Mouse (Mus musculus): ENCODE results near the gene Stxbp1. TPM values are rescaled to one million over a fixed set of nuclear protein-coding genes. Genes with fewer than 3 reads are reported as not detected.

Stxbp1 gene
- polyA plus RNA-seq, 1 experiment: 22.0 TPM

DNA sequence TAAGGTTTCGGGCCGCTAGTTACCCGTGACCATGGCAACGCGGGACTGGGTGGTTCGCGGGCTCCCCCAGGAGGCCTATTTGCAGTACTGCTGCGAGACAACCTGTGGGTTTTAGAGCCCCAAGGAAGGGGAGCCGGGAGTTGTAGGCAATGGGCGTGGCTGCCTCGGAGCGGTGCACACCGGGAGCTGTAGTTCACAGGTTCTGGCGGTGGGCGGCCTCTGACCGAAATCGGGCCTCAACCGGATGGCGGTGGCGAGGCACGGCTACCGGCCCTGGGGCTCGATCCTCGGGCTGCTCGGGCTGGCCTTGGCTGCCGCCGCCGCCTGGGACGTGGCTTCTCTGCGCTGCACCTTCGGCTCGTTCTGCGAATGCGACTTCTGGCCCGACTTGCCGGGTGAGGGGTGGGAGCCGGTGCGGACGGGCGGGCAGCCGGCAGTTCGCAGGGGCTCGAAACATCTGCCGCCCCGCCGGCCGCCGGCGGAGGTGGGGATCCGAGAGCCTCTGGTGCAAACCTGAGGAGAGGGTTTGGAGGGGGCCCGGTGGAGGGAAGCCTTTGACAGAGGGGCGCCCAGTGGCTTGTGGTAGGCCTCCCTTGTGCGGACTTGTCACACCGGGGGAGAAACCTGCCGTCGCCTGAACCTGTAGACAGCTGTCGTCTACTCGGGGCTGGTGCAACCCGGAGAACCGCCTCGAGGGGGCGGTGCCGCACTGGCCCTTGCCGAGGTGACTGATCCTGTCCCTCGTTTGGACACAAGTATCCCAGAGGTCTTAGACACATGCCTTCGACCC lies 89.8 kb downstream of the Stxbp1 start, which contains the start of gene Tor2a:
Gene Tor2a, plus strand, starts transcription at position 179 of the 790 bp plus-strand sequence.
- H3K9me3 ChIP-seq (replicated peaks; ENCODE audit: control insufficient read depth, insufficient read depth, low read length, poor library complexity, severe bottlenecking): no peaks in the 10 kb centered on the region
- H3K9ac ChIP-seq (ENCODE audit: low read depth, poor library complexity, severe bottlenecking): peak within 1 kb of the TSS; percentile 74
- no peaks in the 10 kb centered on the region for H3K36me3 ChIP-seq (ENCODE audit: control insufficient read depth, insufficient read depth, low read length, poor library complexity, severe bottlenecking)
- peak within 1 kb of the TSS; percentile 67 for H3K4me3 ChIP-seq (ENCODE audit: low read depth, low read length)
- H3K27ac ChIP-seq (ENCODE audit: insufficient read depth, low read length): no peak within 1 kb of the TSS
- no peak for TF ChIP-seq POLR2A (IDR thresholded peaks at IDR 0.05; ENCODE audit: insufficient read depth, low read length)
- TF ChIP-seq EP300 (IDR thresholded peaks at IDR 0.05; ENCODE audit: insufficient read depth, low read depth, low read length): 0 out of 2 replicates have a peak, but pooled peaks have one; percentile 30
- peak; percentile 88 for TF ChIP-seq CTCF (IDR thresholded peaks at IDR 0.05; ENCODE audit: low read depth, low read length)
- H3K27me3 ChIP-seq (ENCODE audit: control insufficient read depth, insufficient read depth, low read length, poor library complexity, severe bottlenecking): no peaks in the 10 kb centered on the region
- H3K4me1 ChIP-seq (ENCODE audit: control insufficient read depth, insufficient read depth, low read length): peaks cover 3% of the 10 kb centered on the region

DNA sequence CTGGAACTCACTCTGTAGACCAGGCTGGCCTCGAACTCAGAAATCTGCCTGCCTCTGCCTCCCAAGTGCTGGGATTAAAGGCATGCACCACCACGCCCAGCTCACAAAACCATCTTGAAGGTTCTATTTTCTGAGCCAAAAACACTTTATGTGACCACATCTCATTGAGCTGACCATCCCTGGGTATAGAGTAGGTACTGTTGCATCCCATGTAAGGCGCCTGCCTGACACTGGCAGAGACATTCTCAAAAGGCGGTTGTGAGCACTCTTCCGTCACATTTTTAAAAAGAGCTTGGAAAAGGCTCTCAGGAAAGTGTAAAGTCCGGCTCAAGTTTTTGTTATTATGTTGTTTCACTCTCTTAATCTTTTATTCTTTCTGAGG lies 90.4 kb downstream of the Stxbp1 start:
- Histone ChIP-seq H3K36me3 (ENCODE audit: control insufficient read depth, insufficient read depth, low read length, poor library complexity, severe bottlenecking) (no peaks in the 10 kb centered on the region), H3K27me3 (ENCODE audit: control insufficient read depth, insufficient read depth, low read length, poor library complexity, severe bottlenecking) (no peaks in the 10 kb centered on the region), H3K9me3 (replicated peaks; ENCODE audit: control insufficient read depth, insufficient read depth, low read length, poor library complexity, severe bottlenecking) (no peaks in the 10 kb centered on the region), H3K9ac (ENCODE audit: low read depth, poor library complexity, severe bottlenecking) (no peak overlapping the region), H3K27ac (ENCODE audit: insufficient read depth, low read length) (no peak overlapping the region), H3K4me3 (ENCODE audit: low read depth, low read length) (no peak overlapping the region), H3K4me1 (ENCODE audit: control insufficient read depth, insufficient read depth, low read length) (peaks cover 3% of the 10 kb centered on the region)
- TF ChIP-seq EP300 (IDR thresholded peaks at IDR 0.05; ENCODE audit: insufficient read depth, low read depth, low read length) (no peak), CTCF (IDR thresholded peaks at IDR 0.05; ENCODE audit: low read depth, low read length) (no peak), POLR2A (IDR thresholded peaks at IDR 0.05; ENCODE audit: insufficient read depth, low read length) (no peak)

DNA sequence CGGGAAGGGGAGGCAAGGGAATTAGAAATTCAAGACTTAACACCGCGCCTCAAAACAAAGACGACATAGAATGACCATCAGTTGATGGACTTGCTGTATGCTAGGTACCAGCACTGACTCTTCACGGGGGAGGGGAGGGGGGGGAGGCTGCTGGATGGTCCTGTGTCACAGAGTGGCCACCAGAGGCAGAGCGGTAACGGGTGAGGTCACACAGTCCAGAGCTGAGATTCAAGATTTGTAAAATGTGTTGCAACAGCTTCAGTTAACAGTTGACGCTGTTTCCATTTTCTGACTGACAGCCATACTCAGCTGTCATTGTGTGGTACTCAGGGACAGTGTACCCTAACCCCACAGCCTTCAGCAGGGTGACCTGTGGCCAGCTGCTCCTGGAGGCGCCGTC lies 94.9 kb downstream of the Stxbp1 start:
- no peaks in the 10 kb centered on the region for H3K27me3 ChIP-seq (ENCODE audit: control insufficient read depth, insufficient read depth, low read length, poor library complexity, severe bottlenecking)
- no peaks in the 10 kb centered on the region for H3K4me1 ChIP-seq (ENCODE audit: control insufficient read depth, insufficient read depth, low read length)
- TF ChIP-seq POLR2A (IDR thresholded peaks at IDR 0.05; ENCODE audit: insufficient read depth, low read length): no peak
- no peak for TF ChIP-seq EP300 (IDR thresholded peaks at IDR 0.05; ENCODE audit: insufficient read depth, low read depth, low read length)
- TF ChIP-seq CTCF (IDR thresholded peaks at IDR 0.05; ENCODE audit: low read depth, low read length): no peak
- H3K27ac ChIP-seq (ENCODE audit: insufficient read depth, low read length): no peak overlapping the region
- H3K9ac ChIP-seq (ENCODE audit: low read depth, poor library complexity, severe bottlenecking): no peak overlapping the region
- no peaks in the 10 kb centered on the region for H3K36me3 ChIP-seq (ENCODE audit: control insufficient read depth, insufficient read depth, low read length, poor library complexity, severe bottlenecking)
- H3K9me3 ChIP-seq (replicated peaks; ENCODE audit: control insufficient read depth, insufficient read depth, low read length, poor library complexity, severe bottlenecking): no peaks in the 10 kb centered on the region
- no peak overlapping the region for H3K4me3 ChIP-seq (ENCODE audit: low read depth, low read length)

DNA sequence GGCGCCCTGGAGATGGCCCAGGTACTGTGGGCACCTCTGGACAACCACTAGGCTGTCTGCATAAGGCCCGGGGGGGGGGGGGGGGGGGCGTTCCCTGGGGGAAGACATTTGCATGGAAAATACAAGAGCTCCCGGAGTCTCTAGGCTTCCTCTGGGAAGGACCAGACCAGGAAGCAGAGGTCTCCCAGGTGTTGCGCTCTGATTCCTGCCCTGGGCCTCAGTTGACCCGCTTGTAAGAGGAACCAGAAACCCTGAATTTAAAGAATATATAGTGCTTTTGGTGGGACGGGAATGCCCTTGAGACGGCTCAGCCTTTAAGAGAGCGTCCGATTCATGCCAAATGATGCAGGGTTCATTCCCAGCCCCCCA lies 95.4 kb downstream of the Stxbp1 start:
- H3K4me1 ChIP-seq (ENCODE audit: control insufficient read depth, insufficient read depth, low read length): no peaks in the 10 kb centered on the region
- TF ChIP-seq CTCF (IDR thresholded peaks at IDR 0.05; ENCODE audit: low read depth, low read length) (no peak), POLR2A (IDR thresholded peaks at IDR 0.05; ENCODE audit: insufficient read depth, low read length) (no peak), EP300 (IDR thresholded peaks at IDR 0.05; ENCODE audit: insufficient read depth, low read depth, low read length) (no peak)
- no peak overlapping the region for H3K27ac ChIP-seq (ENCODE audit: insufficient read depth, low read length)
- no peak overlapping the region for H3K9ac ChIP-seq (ENCODE audit: low read depth, poor library complexity, severe bottlenecking)
- no peaks in the 10 kb centered on the region for H3K9me3 ChIP-seq (replicated peaks; ENCODE audit: control insufficient read depth, insufficient read depth, low read length, poor library complexity, severe bottlenecking)
- no peaks in the 10 kb centered on the region for H3K27me3 ChIP-seq (ENCODE audit: control insufficient read depth, insufficient read depth, low read length, poor library complexity, severe bottlenecking)
- H3K4me3 ChIP-seq (ENCODE audit: low read depth, low read length): peak overlapping the region; percentile 10
- no peaks in the 10 kb centered on the region for H3K36me3 ChIP-seq (ENCODE audit: control insufficient read depth, insufficient read depth, low read length, poor library complexity, severe bottlenecking)

DNA sequence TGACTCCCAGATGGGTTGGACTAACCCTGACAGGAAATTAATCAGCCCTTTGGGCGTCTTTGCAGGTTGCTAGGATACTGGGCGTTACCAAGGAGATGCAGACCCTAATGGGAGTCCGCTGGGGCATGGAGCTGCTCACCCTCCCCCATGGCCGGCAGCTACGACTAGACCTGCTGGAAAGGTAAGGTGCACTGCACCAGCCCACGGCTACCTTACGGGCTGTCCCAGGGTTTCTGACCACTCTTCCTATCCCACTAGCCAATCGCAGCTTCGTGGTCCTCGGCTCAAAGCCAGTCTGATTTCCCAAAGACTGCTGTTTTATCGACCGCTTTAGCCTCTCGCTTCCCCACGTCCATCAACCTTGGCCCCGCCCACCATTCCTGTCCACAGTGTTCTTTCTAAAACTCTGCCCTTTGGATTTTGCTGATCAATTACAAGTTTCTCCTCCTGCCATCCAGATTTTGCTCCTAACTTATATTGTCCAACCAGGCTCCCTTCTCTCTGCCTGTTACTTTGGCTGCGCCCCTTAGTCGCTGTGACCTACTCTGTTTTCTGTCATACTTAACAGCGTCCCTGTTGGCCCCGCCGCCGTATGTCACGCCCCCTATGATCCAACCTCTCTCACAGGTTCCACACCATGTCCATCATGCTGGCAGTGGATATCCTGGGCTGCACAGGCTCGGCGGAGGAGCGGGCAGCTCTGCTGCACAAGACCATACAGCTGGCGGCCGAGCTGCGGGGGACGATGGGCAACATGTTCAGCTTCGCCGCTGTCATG lies 96.0 kb downstream of the Stxbp1 start:
- H3K27ac ChIP-seq (ENCODE audit: insufficient read depth, low read length): no peak overlapping the region
- no peak for TF ChIP-seq EP300 (IDR thresholded peaks at IDR 0.05; ENCODE audit: insufficient read depth, low read depth, low read length)
- no peak for TF ChIP-seq CTCF (IDR thresholded peaks at IDR 0.05; ENCODE audit: low read depth, low read length)
- TF ChIP-seq POLR2A (IDR thresholded peaks at IDR 0.05; ENCODE audit: insufficient read depth, low read length): no peak
- H3K4me1 ChIP-seq (ENCODE audit: control insufficient read depth, insufficient read depth, low read length): no peaks in the 10 kb centered on the region
- H3K4me3 ChIP-seq (ENCODE audit: low read depth, low read length): peak overlapping the region; percentile 10
- no peaks in the 10 kb centered on the region for H3K9me3 ChIP-seq (replicated peaks; ENCODE audit: control insufficient read depth, insufficient read depth, low read length, poor library complexity, severe bottlenecking)
- H3K36me3 ChIP-seq (ENCODE audit: control insufficient read depth, insufficient read depth, low read length, poor library complexity, severe bottlenecking): no peaks in the 10 kb centered on the region
- no peak overlapping the region for H3K9ac ChIP-seq (ENCODE audit: low read depth, poor library complexity, severe bottlenecking)
- no peaks in the 10 kb centered on the region for H3K27me3 ChIP-seq (ENCODE audit: control insufficient read depth, insufficient read depth, low read length, poor library complexity, severe bottlenecking)

DNA sequence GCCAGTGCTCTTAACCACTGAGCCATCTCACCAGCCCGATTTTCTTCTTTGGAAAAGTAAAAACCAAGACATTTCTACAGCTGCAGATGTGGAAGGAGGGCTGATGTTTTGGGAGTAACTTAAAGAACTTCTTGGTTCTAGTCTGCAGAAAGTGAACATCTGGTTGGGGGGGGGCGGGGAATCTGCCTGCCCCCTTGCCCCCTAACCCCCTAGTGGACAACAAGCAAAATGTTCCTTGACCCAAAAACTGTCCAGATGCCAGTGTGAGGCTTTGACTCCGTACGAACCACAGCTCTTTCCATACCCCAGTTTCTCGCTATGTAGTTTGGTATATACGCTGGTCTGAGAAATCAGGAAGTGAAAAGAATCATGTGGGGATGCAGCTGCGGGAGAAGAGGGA lies 96.8 kb downstream of the Stxbp1 start:
- Histone ChIP-seq H3K9me3 (replicated peaks; ENCODE audit: control insufficient read depth, insufficient read depth, low read length, poor library complexity, severe bottlenecking) (no peaks in the 10 kb centered on the region), H3K36me3 (ENCODE audit: control insufficient read depth, insufficient read depth, low read length, poor library complexity, severe bottlenecking) (no peaks in the 10 kb centered on the region), H3K4me3 (ENCODE audit: low read depth, low read length) (no peak overlapping the region), H3K9ac (ENCODE audit: low read depth, poor library complexity, severe bottlenecking) (no peak overlapping the region), H3K27ac (ENCODE audit: insufficient read depth, low read length) (no peak overlapping the region), H3K4me1 (ENCODE audit: control insufficient read depth, insufficient read depth, low read length) (no peaks in the 10 kb centered on the region), H3K27me3 (ENCODE audit: control insufficient read depth, insufficient read depth, low read length, poor library complexity, severe bottlenecking) (no peaks in the 10 kb centered on the region)
- TF ChIP-seq POLR2A (IDR thresholded peaks at IDR 0.05; ENCODE audit: insufficient read depth, low read length) (no peak), EP300 (IDR thresholded peaks at IDR 0.05; ENCODE audit: insufficient read depth, low read depth, low read length) (no peak), CTCF (IDR thresholded peaks at IDR 0.05; ENCODE audit: low read depth, low read length) (no peak)

All from ES-Bruce4 (cell line).